Mouse (Mus musculus) MEL (cell line): ENCODE measurements around the gene Pvr. TPM values are rescaled to one million over a fixed set of nuclear protein-coding genes. Genes with fewer than 3 reads are reported as not detected.

ENCODE experiments used
- DNase-seq: peaks from one replicate; pipeline ENCODE4 v3.0.0; 2011; ENCODE audit warnings: low read depth, low spot score
- H3K27ac ChIP-seq: 2 replicates; pipeline ENCODE4 v1.5.1; 2012; ENCODE audit warnings: low read depth, mild to moderate bottlenecking, control low read depth, low read length, moderate library complexity; ENCODE audit not compliant: control insufficient read depth
- H3K27me3 ChIP-seq, 2 experiments: fragments of 150-350 bp in 1 of 2; sonication (generic) in 1 of 2; 2 replicates each; pipeline ENCODE4 v1.6.1; 2012; ENCODE audit warnings: low read length in 2 of 2, mild to moderate bottlenecking in 2 of 2, improper control_type of control experiment in 1 of 2, moderate library complexity in 1 of 2; ENCODE audit not compliant: insufficient read depth in 2 of 2, control insufficient read depth in 1 of 2
- H3K36me3 ChIP-seq, 2 experiments: 2 replicates each; pipeline ENCODE4 v1.6.1; 2012 to 2014; ENCODE audit warnings: low read length in 2 of 2, improper control_type of control experiment in 1 of 2, inconsistent platforms in 1 of 2, mild to moderate bottlenecking in 1 of 2; ENCODE audit not compliant: insufficient read depth in 2 of 2, control insufficient read depth in 1 of 2
- H3K4me1 ChIP-seq, 2 experiments: fragments of 150-350 bp in 1 of 2; sonication (generic) in 1 of 2; 2 replicates each; pipeline ENCODE4 v1.6.1; 2012; ENCODE audit warnings: low read length in 2 of 2, improper control_type of control experiment in 1 of 2, mild to moderate bottlenecking in 1 of 2; ENCODE audit not compliant: insufficient read depth in 2 of 2, control insufficient read depth in 1 of 2
- H3K4me3 ChIP-seq, 2 experiments: fragments of 150-350 bp in 1 of 2; sonication (generic) in 1 of 2; 2 replicates each; pipeline ENCODE4 v1.5.1; 2012; ENCODE audit warnings: low read depth in 2 of 2, low read length in 2 of 2, mild to moderate bottlenecking in 2 of 2, moderate library complexity in 2 of 2, control low read depth in 1 of 2, improper control_type of control experiment in 1 of 2; ENCODE audit not compliant: control insufficient read depth in 1 of 2, insufficient read depth in 1 of 2
- H3K79me2 ChIP-seq: 2 replicates; pipeline ENCODE4 v1.6.1; 2012; ENCODE audit warnings: mild to moderate bottlenecking, low read length, moderate library complexity; ENCODE audit not compliant: control insufficient read depth, poor library complexity, insufficient read depth
- H3K9ac ChIP-seq: 2 replicates; pipeline ENCODE4 v1.6.1; 2012; ENCODE audit warnings: low read depth, mild to moderate bottlenecking, control low read depth, low read length, moderate library complexity; ENCODE audit not compliant: control insufficient read depth, poor library complexity, severe bottlenecking
- H3K9me3 ChIP-seq: fragments of 150-350 bp; sonication (generic); replicated peaks from 2 replicates; pipeline ENCODE4 v1.6.1; 2012; ENCODE audit warnings: mild to moderate bottlenecking, low read length, improper control_type of control experiment, moderate library complexity; ENCODE audit not compliant: insufficient read depth
- CHD1 ChIP-seq: IDR thresholded peaks from 2 replicates; pipeline ENCODE4 v1.6.1; 2012; ENCODE audit warnings: low read depth, mild to moderate bottlenecking, inconsistent platforms, low read length, improper control_type of control experiment
- CHD2 ChIP-seq: IDR thresholded peaks from 2 replicates; pipeline ENCODE4 v1.6.1; 2011; ENCODE audit warnings: low read length, improper control_type of control experiment
- CTCF ChIP-seq, 3 experiments: IDR thresholded peaks in 2 of 3; conservative IDR thresholded peaks in 1 of 3; 2 replicates each; pipeline ENCODE4 v1.5.1; 2011 to 2012; ENCODE audit warnings: low read length in 3 of 3, low read depth in 2 of 3, mild to moderate bottlenecking in 2 of 3, improper control_type of control experiment in 1 of 3, inconsistent platforms in 1 of 3, mixed read lengths in 1 of 3, moderate library complexity in 1 of 3; ENCODE audit not compliant: control insufficient read depth in 1 of 3, insufficient read depth in 1 of 3, poor library complexity in 1 of 3, severe bottlenecking in 1 of 3
- E2F4 ChIP-seq: IDR thresholded peaks from 2 replicates; pipeline ENCODE4 v1.6.1; 2011; ENCODE audit warnings: low read depth, low read length, improper control_type of control experiment, borderline replicate concordance
- ELF1 ChIP-seq: IDR thresholded peaks from 2 replicates; pipeline ENCODE4 v1.6.1; 2014; ENCODE audit warnings: low read depth, mild to moderate bottlenecking, inconsistent platforms, low read length, improper control_type of control experiment, moderate library complexity
- EP300 ChIP-seq, 2 experiments: IDR thresholded peaks; 2 replicates each; pipeline ENCODE4 v1.6.1; 2011; ENCODE audit warnings: improper control_type of control experiment in 2 of 2, low read length in 2 of 2, low read depth in 1 of 2, mild to moderate bottlenecking in 1 of 2
- ETS1 ChIP-seq: IDR thresholded peaks from 2 replicates; pipeline ENCODE4 v1.6.1; 2012; ENCODE audit warnings: low read depth, mild to moderate bottlenecking, inconsistent platforms, low read length, improper control_type of control experiment, moderate library complexity
- HCFC1 ChIP-seq: IDR thresholded peaks from 2 replicates; pipeline ENCODE4 v1.6.1; 2012; ENCODE audit warnings: low read depth, mild to moderate bottlenecking, inconsistent platforms, low read length, improper control_type of control experiment, moderate library complexity
- JUND ChIP-seq: IDR thresholded peaks from 2 replicates; pipeline ENCODE4 v1.6.1; 2011; ENCODE audit warnings: low read depth, mild to moderate bottlenecking, improper control_type of control experiment, low read length
- KAT2A ChIP-seq: conservative IDR thresholded peaks from 2 replicates; pipeline ENCODE4 v1.6.1; 2012; ENCODE audit warnings: low read depth, low read length, improper control_type of control experiment, inconsistent platforms
- MAFK ChIP-seq: IDR thresholded peaks from 2 replicates; pipeline ENCODE4 v1.6.1; 2011; ENCODE audit warnings: low read depth, mild to moderate bottlenecking, low read length, improper control_type of control experiment, borderline replicate concordance
- MAX ChIP-seq: IDR thresholded peaks from 2 replicates; pipeline ENCODE4 v1.6.1; 2011; ENCODE audit warnings: low read length, improper control_type of control experiment
- MAZ ChIP-seq: IDR thresholded peaks from 2 replicates; pipeline ENCODE4 v1.6.1; 2012; ENCODE audit warnings: low read depth, mild to moderate bottlenecking, inconsistent platforms, low read length, improper control_type of control experiment
- MXI1 ChIP-seq: IDR thresholded peaks from 2 replicates; pipeline ENCODE4 v1.6.1; 2011; ENCODE audit warnings: mild to moderate bottlenecking, low read depth, low read length, improper control_type of control experiment
- MYB ChIP-seq: IDR thresholded peaks from 2 replicates; pipeline ENCODE4 v1.6.1; 2011; ENCODE audit warnings: mild to moderate bottlenecking, low read depth, low read length, improper control_type of control experiment
- MYC ChIP-seq: IDR thresholded peaks from 2 replicates; pipeline ENCODE4 v1.6.1; 2011; ENCODE audit warnings: low read depth, mild to moderate bottlenecking, low read length, improper control_type of control experiment, moderate library complexity
- NELFE ChIP-seq: IDR thresholded peaks from 2 replicates; pipeline ENCODE4 v1.6.1; 2011; ENCODE audit warnings: low read depth, low read length, improper control_type of control experiment
- NRF1 ChIP-seq: IDR thresholded peaks from 2 replicates; pipeline ENCODE4 v1.6.1; 2014; ENCODE audit warnings: low read depth, mild to moderate bottlenecking, inconsistent platforms, low read length, improper control_type of control experiment, moderate library complexity; ENCODE audit not compliant: poor library complexity, insufficient read depth, severe bottlenecking
- POLR2AphosphoS2 ChIP-seq: IDR thresholded peaks from 2 replicates; pipeline ENCODE4 v1.6.1; 2011; ENCODE audit warnings: low read length, improper control_type of control experiment
- RAD21 ChIP-seq: IDR thresholded peaks from 2 replicates; pipeline ENCODE4 v1.6.1; 2011; ENCODE audit warnings: mild to moderate bottlenecking, low read depth, low read length, improper control_type of control experiment
- SIN3A ChIP-seq: IDR thresholded peaks from 2 replicates; pipeline ENCODE4 v1.6.1; 2012; ENCODE audit warnings: low read length, improper control_type of control experiment, inconsistent platforms
- SMC3 ChIP-seq: IDR thresholded peaks from 2 replicates; pipeline ENCODE4 v1.6.1; 2011; ENCODE audit warnings: low read depth, low read length, improper control_type of control experiment
- TBP ChIP-seq: IDR thresholded peaks from 2 replicates; pipeline ENCODE4 v1.8.0; 2011; ENCODE audit warnings: low read depth, low read length, improper control_type of control experiment
- TCF12 ChIP-seq: IDR thresholded peaks from 2 replicates; pipeline ENCODE4 v1.6.1; 2014; ENCODE audit warnings: low read depth, mild to moderate bottlenecking, inconsistent platforms, low read length, improper control_type of control experiment, moderate library complexity
- USF1 ChIP-seq: IDR thresholded peaks from 2 replicates; pipeline ENCODE4 v1.6.1; 2014; ENCODE audit warnings: low read depth, mild to moderate bottlenecking, inconsistent platforms, low read length, improper control_type of control experiment, moderate library complexity
- USF2 ChIP-seq, 2 experiments: IDR thresholded peaks; 2 replicates each; pipeline ENCODE4 v1.6.1; 2011 to 2012; ENCODE audit warnings: improper control_type of control experiment in 2 of 2, low read length in 2 of 2, borderline replicate concordance in 1 of 2, inconsistent platforms in 1 of 2, low read depth in 1 of 2, mild to moderate bottlenecking in 1 of 2; ENCODE audit not compliant: insufficient read depth in 1 of 2
- ZKSCAN1 ChIP-seq: IDR thresholded peaks from 2 replicates; pipeline ENCODE4 v1.6.1; 2012; ENCODE audit warnings: low read depth, mild to moderate bottlenecking, inconsistent platforms, low read length, improper control_type of control experiment, moderate library complexity
- ZMIZ1 ChIP-seq: IDR thresholded peaks from 2 replicates; pipeline ENCODE4 v1.6.1; 2012; ENCODE audit warnings: low read depth, mild to moderate bottlenecking, inconsistent platforms, low read length, improper control_type of control experiment, moderate library complexity
- ZNF384 ChIP-seq: IDR thresholded peaks from 2 replicates; pipeline ENCODE4 v1.6.1; 2012; ENCODE audit warnings: low read depth, mild to moderate bottlenecking, inconsistent platforms, low read length, improper control_type of control experiment
- polyA plus RNA-seq, 2 experiments: library from polyadenylated mRNA; stranded (reverse) in 1 of 2; unstranded in 1 of 2; fragments of >175 nt in 1 of 2; fragments of >200 nt in 1 of 2; gene quantifications; 2 replicates each; pipeline versions ENCODE4 v1.2.1 to v1.2.4; 2012; ENCODE audit warnings: low replicate concordance in 2 of 2, low read depth in 1 of 2; ENCODE audit not compliant: insufficient read length in 2 of 2, insufficient read depth in 1 of 2, missing spikeins in 1 of 2
- total RNA-seq: library from RNA; depleted of rRNA; stranded (reverse); fragments of 300-350 nt; gene quantifications from 2 replicates; pipeline ENCODE4 v1.2.3, GENCODE M21; 2012

Pvr gene
- total and polyA plus RNA-seq, 3 experiments = not detected

DNA sequence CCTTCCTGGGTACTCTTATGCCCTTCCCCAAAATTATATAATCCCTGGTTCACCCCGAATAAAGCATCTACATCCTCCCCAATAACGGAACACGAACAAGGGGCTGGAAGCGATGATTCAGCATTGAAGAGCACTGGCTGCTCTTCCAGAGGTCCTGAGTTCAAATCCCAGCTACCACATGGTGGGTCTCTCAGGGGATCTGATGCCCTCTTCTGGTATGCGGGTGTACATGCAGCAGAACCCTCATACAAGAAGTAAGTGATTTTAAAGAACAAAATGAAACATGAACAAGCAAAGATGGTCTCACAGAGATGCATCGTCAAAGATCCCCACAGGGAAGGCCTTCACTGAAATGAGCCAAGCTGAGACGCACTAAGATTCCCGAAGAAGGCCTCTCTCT is 40.2 kb downstream of the Pvr start:
- H3K27me3 ChIP-seq = no peaks in the 10 kb centered on the region
- no peak for TF ChIP-seq JUND
- TF ChIP-seq RAD21 = no peak; the same call in 1 of the 2 replicates
- peak; percentile 32 for TF ChIP-seq SMC3
- peak; percentile 33 to 45 (median 40); a peak in 5 of 6 replicates for TF ChIP-seq CTCF (IDR thresholded peaks at IDR 0.05 in 2 of 3, conservative IDR thresholded peaks at IDR 0.05 in 1 of 3; ENCODE audit: control insufficient read depth in 1 of 3, insufficient read depth in 1 of 3, low read depth in 2 of 3, low read length in 3 of 3, poor library complexity in 1 of 3, severe bottlenecking in 1 of 3)
- TF ChIP-seq MYC = no peak
- H3K4me1 ChIP-seq = peaks cover 0 to 3% of the 10 kb centered on the region in 2 experiments; a peak in 2 of 4 replicates
- no peaks in the 10 kb centered on the region for H3K9me3 ChIP-seq
- H3K4me3 ChIP-seq = no peak overlapping the region
- no peaks in the 10 kb centered on the region for H3K79me2 ChIP-seq
- no peak overlapping the region for H3K9ac ChIP-seq
- DNase-seq = peak; percentile 19
- no peak overlapping the region for H3K27ac ChIP-seq
- H3K36me3 ChIP-seq = peaks cover 0 to 7% of the 10 kb centered on the region in 2 experiments; a peak in 2 of 4 replicates

GRCm38 (mm10) chr7:19876781-19877425 is 44.1 kb downstream of the Pvr start:
- peak overlapping the region; percentile 7 to 35; a peak in 2 of 4 replicates for H3K4me3 ChIP-seq
- no peaks in the 10 kb centered on the region for H3K79me2 ChIP-seq
- peak overlapping the region; percentile 56 for H3K9ac ChIP-seq
- DNase-seq = peak; percentile 80
- no peaks in the 10 kb centered on the region for H3K27me3 ChIP-seq
- H3K36me3 ChIP-seq = peaks cover 0 to 9% of the 10 kb centered on the region in 2 experiments; a peak in 2 of 4 replicates
- H3K27ac ChIP-seq = peak overlapping the region; percentile 52
- H3K4me1 ChIP-seq = peaks cover 0 to 6% of the 10 kb centered on the region in 2 experiments; a peak in 3 of 4 replicates
- no peaks in the 10 kb centered on the region for H3K9me3 ChIP-seq
- TF ChIP-seq POLR2AphosphoS2 = peak; percentile 96
- peak; percentile 29; the same call in 1 of the 2 replicates for TF ChIP-seq TCF12
- peak; percentile 70 for TF ChIP-seq USF1
- no peak for TF ChIP-seq ZNF384
- peak; percentile 60 for TF ChIP-seq NELFE
- no peak for TF ChIP-seq ZKSCAN1
- TF ChIP-seq MYC = peak; percentile 38; the same call in 1 of the 2 replicates
- no peak for TF ChIP-seq JUND
- TF ChIP-seq TBP = peak; percentile 98
- peak; percentile 50 for TF ChIP-seq MXI1
- TF ChIP-seq E2F4 = no peak
- no peak for TF ChIP-seq MAFK
- TF ChIP-seq MAZ = 0 out of 2 replicates have a peak, but pooled peaks have one; percentile 23
- no peak; a peak in 1 of 4 replicates for TF ChIP-seq EP300 (IDR thresholded peaks at IDR 0.05; ENCODE audit: low read depth in 1 of 2, low read length in 2 of 2)
- TF ChIP-seq SMC3 = no peak
- no peak for TF ChIP-seq CTCF (IDR thresholded peaks at IDR 0.05 in 2 of 3, conservative IDR thresholded peaks at IDR 0.05 in 1 of 3; ENCODE audit: control insufficient read depth in 1 of 3, insufficient read depth in 1 of 3, low read depth in 2 of 3, low read length in 3 of 3, poor library complexity in 1 of 3, severe bottlenecking in 1 of 3)
- no peak for TF ChIP-seq USF2 (IDR thresholded peaks at IDR 0.05; ENCODE audit: borderline replicate concordance in 1 of 2, insufficient read depth in 1 of 2, low read depth in 1 of 2, low read length in 2 of 2)
- no peak for TF ChIP-seq RAD21
- TF ChIP-seq ZMIZ1 = peak; percentile 100
- peak; percentile 80 for TF ChIP-seq ETS1
- no peak for TF ChIP-seq KAT2A
- TF ChIP-seq NRF1 = no peak
- no peak for TF ChIP-seq MYB
- TF ChIP-seq CHD1 = no peak
- no peak for TF ChIP-seq MAX
- TF ChIP-seq HCFC1 = peak; percentile 57
- TF ChIP-seq SIN3A = peak; percentile 70; the same call in 1 of the 2 replicates
- no peak for TF ChIP-seq ELF1
- TF ChIP-seq CHD2 = no peak
